Mouse (Mus musculus) cortical plate, adult 2 months (tissue): ENCODE data around the gene Cradd. TPM values are rescaled to one million over a fixed set of nuclear protein-coding genes. Genes with fewer than 3 reads are reported as not detected.

ENCODE experiments used
- H3K27ac ChIP-seq: fragments of 200-500 bp; 2 replicates; pipeline ENCODE4 v1.5.1; 2012; ENCODE audit warnings: low read length, control low read depth, inconsistent platforms; ENCODE audit not compliant: insufficient read depth
- H3K4me1 ChIP-seq: fragments of 200-500 bp; 2 replicates; pipeline ENCODE4 v1.6.1; 2011; ENCODE audit warnings: low read length; ENCODE audit not compliant: control insufficient read depth, insufficient read depth
- H3K4me3 ChIP-seq: fragments of 200-500 bp; 2 replicates; pipeline ENCODE4 v1.5.1; 2011; ENCODE audit warnings: mild to moderate bottlenecking, low read length, control low read depth; ENCODE audit not compliant: insufficient read depth
- CTCF ChIP-seq: fragments of 200-500 bp; IDR thresholded peaks from 2 replicates; pipeline ENCODE4 v1.5.1; 2011; ENCODE audit warnings: mild to moderate bottlenecking, control low read depth, low read length; ENCODE audit not compliant: insufficient read depth; ENCODE audit errors: extremely low read depth
- POLR2A ChIP-seq: fragments of 200-500 bp; IDR thresholded peaks from 2 replicates; pipeline ENCODE4 v1.6.1; 2011; ENCODE audit warnings: mild to moderate bottlenecking, low read length, control low read depth; ENCODE audit not compliant: insufficient read depth; ENCODE audit errors: extremely low read depth
- polyA plus RNA-seq: library from polyadenylated mRNA; depleted of rRNA; stranded (reverse); fragments of >200 nt; gene quantifications from 2 replicates; pipeline ENCODE4 v1.2.3, GENCODE M21; 2012

Cradd gene
- polyA plus RNA-seq, 1 experiment = 7.1 TPM

- no peak overlapping the region for H3K27ac ChIP-seq
- H3K4me3 ChIP-seq = no peak overlapping the region
- H3K4me1 ChIP-seq = 0 out of 2 replicates have a peak, but pooled peaks cover 1% of the 10 kb centered on the region
- no peak for TF ChIP-seq CTCF
- no peak for TF ChIP-seq POLR2A
These were observed 108.6 kb downstream of the Cradd start for GRCm38 (mm10) chr10:95215324-95215723.

- Histone ChIP-seq H3K27ac (no peak overlapping the region), H3K4me3 (no peak overlapping the region)
These were observed 110.1 kb downstream of the Cradd start for GRCm38 (mm10) chr10:95213820-95214219.

GRCm38 (mm10) chr10:95213311-95213710, 110.6 kb downstream of the Cradd start:
- Histone ChIP-seq H3K4me3 (no peak overlapping the region), H3K4me1 (peaks cover 3% of the 10 kb centered on the region; the same call in 1 of the 2 replicates), H3K27ac (no peak overlapping the region)
- TF ChIP-seq CTCF = no peak
- no peak for TF ChIP-seq POLR2A

More at GRCm38 (mm10) chr10:95213820-95214219, 110.1 kb downstream of the Cradd start:
- H3K4me1 ChIP-seq = peaks cover 4% of the 10 kb centered on the region; the same call in 1 of the 2 replicates
- TF ChIP-seq POLR2A = no peak
- TF ChIP-seq CTCF = no peak

GRCm38 (mm10) chr10:95211660-95212059, 112.3 kb downstream of the Cradd start:
- peaks cover 3% of the 10 kb centered on the region; the same call in 1 of the 2 replicates for H3K4me1 ChIP-seq
- H3K27ac ChIP-seq = no peak overlapping the region
- no peak overlapping the region for H3K4me3 ChIP-seq
- TF ChIP-seq CTCF (no peak), POLR2A (no peak)

GRCm38 (mm10) chr10:95210664-95211372, 113.1 kb downstream of the Cradd start:
- no peak overlapping the region for H3K27ac ChIP-seq
- TF ChIP-seq CTCF (no peak), POLR2A (no peak)

GRCm38 (mm10) chr10:95210167-95210566, 113.8 kb downstream of the Cradd start:
- no peak overlapping the region for H3K27ac ChIP-seq
- peaks cover 3% of the 10 kb centered on the region; the same call in 1 of the 2 replicates for H3K4me1 ChIP-seq
- TF ChIP-seq CTCF = no peak
- no peak for TF ChIP-seq POLR2A

More at GRCm38 (mm10) chr10:95210664-95211372, 113.1 kb downstream of the Cradd start:
- Histone ChIP-seq H3K4me1 (peaks cover 3% of the 10 kb centered on the region; the same call in 1 of the 2 replicates), H3K4me3 (no peak overlapping the region)

GRCm38 (mm10) chr10:95207423-95207822, 116.5 kb downstream of the Cradd start:
- no peak for TF ChIP-seq POLR2A
- no peak for TF ChIP-seq CTCF
- H3K4me1 ChIP-seq = peaks cover 3% of the 10 kb centered on the region; the same call in 1 of the 2 replicates
- no peak overlapping the region for H3K4me3 ChIP-seq
- no peak overlapping the region for H3K27ac ChIP-seq

More at GRCm38 (mm10) chr10:95210167-95210566, 113.8 kb downstream of the Cradd start:
- H3K4me3 ChIP-seq = no peak overlapping the region

GRCm38 (mm10) chr10:95201514-95201913, 122.4 kb downstream of the Cradd start:
- H3K27ac ChIP-seq = no peak overlapping the region
- no peak overlapping the region for H3K4me3 ChIP-seq
- TF ChIP-seq CTCF = no peak
- no peak for TF ChIP-seq POLR2A
- H3K4me1 ChIP-seq = no peaks in the 10 kb centered on the region

- no peaks in the 10 kb centered on the region for H3K4me1 ChIP-seq
- H3K4me3 ChIP-seq = no peak overlapping the region
- TF ChIP-seq POLR2A (no peak), CTCF (no peak)
- no peak overlapping the region for H3K27ac ChIP-seq
These were observed 123.6 kb downstream of the Cradd start for GRCm38 (mm10) chr10:95200323-95200722.

GRCm38 (mm10) chr10:95199541-95200269, 124.2 kb downstream of the Cradd start:
- H3K4me3 ChIP-seq = no peak overlapping the region
- no peak for TF ChIP-seq POLR2A
- TF ChIP-seq CTCF = no peak

More at GRCm38 (mm10) chr10:95199541-95200269, 124.2 kb downstream of the Cradd start:
- Histone ChIP-seq H3K4me1 (no peaks in the 10 kb centered on the region), H3K27ac (no peak overlapping the region)
